Mouse (Mus musculus): ENCODE results near the gene Neurl4.

Neurl4 gene

DNA sequence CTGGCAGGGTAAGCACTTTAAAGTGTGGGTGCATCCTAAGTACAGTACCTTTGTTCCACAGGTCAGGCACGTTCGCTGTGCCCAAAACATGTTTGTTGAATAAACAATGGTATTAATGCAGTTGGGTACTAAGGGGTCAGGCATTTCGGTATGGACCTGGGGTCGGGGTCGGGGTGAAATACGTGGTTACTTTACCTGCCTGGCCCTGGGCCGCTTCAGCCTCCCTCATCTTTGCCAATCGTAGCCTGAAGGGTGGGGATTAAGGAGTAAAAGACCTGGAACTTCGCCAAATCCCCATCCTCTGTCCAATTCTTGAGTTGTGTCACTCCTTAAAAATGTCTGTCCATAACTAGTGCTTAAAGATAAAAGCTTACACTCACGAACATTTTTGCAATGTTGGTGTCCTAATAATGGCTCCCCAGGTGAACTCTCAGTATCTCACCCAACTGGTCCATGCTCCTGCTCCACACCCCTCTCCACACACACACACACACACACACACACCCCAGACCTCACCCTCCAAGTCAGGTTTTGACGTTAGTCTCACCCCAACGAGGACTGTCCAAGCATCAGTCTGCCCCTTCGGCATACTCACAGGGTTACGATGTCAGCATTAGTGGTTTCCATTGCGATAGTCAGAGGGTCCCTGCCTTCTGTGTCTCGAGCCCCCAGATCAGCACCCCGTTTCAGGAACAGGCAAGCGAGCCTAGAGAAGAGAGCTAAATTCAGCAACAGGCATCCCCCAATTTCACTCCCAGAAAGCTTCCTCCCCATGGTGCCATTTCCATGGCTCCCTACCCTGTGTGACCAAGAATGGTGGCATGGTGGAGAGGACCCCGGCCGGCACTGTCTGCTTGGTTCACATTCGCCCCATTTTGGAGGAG is 18.8 kb upstream of the Neurl4 start:
- no peak for DNase-seq (ENCODE audit: extremely low spot score, low spot score)

- peak; percentile 36 for DNase-seq (ENCODE audit: extremely low spot score, low spot score)
Observed at GRCm38 (mm10) chr11:69883066-69883465, 17.8 kb upstream of the Neurl4 start.

DNA sequence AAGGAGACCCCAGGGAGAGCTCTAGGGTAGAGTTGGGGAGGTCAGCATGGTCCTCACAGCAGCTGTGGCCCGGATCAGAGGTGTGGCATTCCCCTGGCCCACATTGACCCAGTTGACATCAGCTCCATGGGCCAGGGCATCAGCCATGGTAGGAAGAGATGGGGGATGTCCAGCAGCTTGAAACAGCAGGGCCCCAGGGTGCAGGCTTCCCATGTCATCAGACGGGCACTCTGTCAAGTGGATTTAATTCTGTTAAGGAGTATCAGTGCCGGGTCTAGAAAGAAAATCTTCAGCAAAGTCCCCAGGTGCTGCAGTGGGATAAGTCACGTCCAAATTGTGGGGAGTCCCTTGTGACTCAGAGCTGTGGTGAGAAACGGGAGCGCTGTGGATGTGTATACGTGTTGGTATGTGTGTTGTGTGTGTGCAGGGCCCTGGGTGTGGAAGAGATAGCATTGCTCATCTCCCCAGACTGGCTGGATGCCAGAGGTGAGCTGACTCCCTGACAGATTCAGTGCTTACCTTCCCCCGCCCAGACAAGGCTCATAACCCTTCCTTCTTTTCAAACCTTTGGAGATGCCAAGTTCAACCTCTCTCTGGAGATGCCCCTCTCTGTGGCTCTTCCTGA is 17.2 kb upstream of the Neurl4 start:
- DNase-seq (ENCODE audit: extremely low spot score, low spot score) = no peak

DNA sequence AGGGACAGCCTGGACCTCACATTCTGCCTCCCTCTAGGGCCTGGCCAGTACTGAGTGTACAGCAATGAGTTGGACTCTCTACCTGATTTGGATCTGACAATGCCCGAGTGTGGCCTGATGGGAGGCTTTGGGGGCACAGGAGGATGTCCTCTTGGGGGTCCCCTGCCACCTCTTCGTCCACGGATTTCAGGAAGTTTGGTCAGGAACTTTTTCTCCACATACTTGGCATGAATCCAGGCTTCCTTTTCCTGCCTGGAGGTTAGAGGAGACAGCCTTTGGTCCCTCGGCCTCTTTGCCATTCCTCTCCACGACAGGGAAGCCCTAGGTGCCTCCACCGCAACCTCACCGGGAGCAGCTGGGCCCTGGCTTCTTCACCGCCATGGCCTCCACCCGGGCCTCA is 16.6 kb upstream of the Neurl4 start:
- DNase-seq (ENCODE audit: extremely low spot score, low spot score) = no peak

GRCm38 (mm10) chr11:69884663-69885062 is 16.2 kb upstream of the Neurl4 start:
- DNase-seq (ENCODE audit: extremely low spot score, low spot score) = no peak

- DNase-seq (ENCODE audit: extremely low spot score, low spot score) = no peak
Observed at GRCm38 (mm10) chr11:69886907-69887635, 13.8 kb upstream of the Neurl4 start.

GRCm38 (mm10) chr11:69891482-69891881 is 9.4 kb upstream of the Neurl4 start:
- DNase-seq (ENCODE audit: extremely low spot score, low spot score) = no peak

DNA sequence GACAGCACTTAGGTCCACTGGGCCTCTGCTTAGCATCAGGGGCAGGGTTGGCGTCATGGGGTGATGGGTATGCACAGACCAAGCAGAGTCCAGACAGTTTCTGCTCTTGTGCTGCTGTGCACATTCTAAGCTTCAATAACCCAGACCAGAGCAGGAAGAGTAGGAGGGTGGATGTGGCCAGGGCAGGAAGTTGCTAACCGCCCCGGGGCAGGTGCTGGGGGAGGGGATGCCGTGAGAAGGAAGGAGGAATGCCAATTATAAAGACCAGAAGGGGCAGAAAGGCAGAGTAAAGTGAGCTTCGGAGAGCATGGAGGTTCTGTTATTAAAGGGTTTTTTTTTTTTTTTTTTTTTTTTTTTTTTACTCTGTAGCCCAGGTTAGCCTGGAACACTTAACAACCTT is 6.2 kb upstream of the Neurl4 start:
- no peak for DNase-seq (ENCODE audit: extremely low spot score, low spot score)

GRCm38 (mm10) chr11:69895291-69895690 is 5.6 kb upstream of the Neurl4 start, which contains the start of gene Acap1:
Acap1 (minus strand) TSS chr11:69895539.
- no peak for DNase-seq (ENCODE audit: extremely low spot score, low spot score)

GRCm38 (mm10) chr11:69899870-69900269 is 1.0 kb upstream of the Neurl4 start:
- peak; percentile 34 for DNase-seq (ENCODE audit: extremely low spot score, low spot score)

GRCm38 (mm10) chr11:69901406-69901846 is 554 bp downstream of the Neurl4 start:
- DNase-seq (ENCODE audit: extremely low spot score, low spot score) = peak; percentile 93

DNA sequence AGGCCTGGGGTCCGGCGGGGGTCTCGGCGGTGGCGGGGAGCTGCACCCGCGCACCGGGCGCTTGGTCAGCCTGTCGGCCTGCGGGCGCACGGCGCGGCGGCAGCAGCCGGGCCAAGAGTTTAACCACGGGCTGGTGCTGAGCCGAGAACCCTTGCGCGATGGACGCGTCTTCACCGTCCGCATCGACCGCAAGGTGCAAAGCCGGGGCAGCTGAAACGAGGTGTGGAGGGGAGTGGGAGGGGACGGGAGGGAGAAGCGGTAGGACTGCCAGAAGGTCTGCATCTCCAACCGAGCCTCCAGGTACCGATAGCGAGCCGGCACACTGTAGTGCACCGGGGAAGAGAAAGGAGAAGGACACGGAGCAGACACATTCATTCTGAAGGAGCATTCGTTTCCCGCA is 1.1 kb downstream of the Neurl4 start:
- DNase-seq (ENCODE audit: extremely low spot score, low spot score) = no peak

DNA sequence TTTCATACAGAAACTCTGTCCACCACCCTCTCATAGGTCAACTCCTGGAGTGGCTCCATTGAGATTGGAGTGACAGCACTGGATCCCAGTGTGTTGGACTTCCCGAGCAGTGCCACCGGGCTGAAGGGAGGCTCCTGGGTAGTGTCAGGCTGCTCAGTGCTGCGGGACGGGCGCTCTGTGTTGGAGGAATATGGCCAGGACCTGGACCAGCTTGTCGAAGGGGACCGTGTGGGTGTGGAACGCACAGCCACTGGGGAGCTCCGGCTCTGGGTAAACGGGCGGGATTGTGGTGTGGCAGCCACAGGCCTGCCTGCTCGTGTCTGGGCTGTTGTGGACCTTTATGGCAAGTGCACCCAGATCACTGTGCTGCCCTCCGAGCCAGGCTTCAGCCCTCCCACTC is 2.1 kb downstream of the Neurl4 start:
- DNase-seq (ENCODE audit: extremely low spot score, low spot score) = no peak

GRCm38 (mm10) chr11:69904311-69904710 is 3.4 kb downstream of the Neurl4 start:
- no peak for DNase-seq (ENCODE audit: extremely low spot score, low spot score)

DNA sequence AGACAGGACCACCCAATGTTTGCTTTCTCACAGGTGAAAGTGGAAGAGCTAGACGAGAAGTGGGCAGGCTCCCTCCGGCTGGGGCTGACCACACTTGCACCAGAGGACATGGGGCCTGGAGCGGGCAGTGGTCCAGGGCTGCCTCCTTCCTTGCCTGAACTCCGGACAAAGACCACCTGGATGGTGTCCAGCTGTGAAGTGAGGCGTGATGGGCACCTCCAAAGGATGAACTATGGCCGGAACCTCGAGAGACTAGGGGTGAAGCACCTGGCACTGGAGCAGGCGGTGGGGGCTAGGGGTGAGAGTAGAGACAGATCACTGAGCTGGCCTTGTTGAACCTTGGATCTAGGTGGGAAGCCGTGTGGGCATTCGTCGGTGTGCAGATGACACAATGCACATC is 7.8 kb downstream of the Neurl4 start:
- DNase-seq (ENCODE audit: extremely low spot score, low spot score) = no peak

GRCm38 (mm10) chr11:69909174-69909573 is 8.3 kb downstream of the Neurl4 start:
- no peak for DNase-seq (ENCODE audit: extremely low spot score, low spot score)

DNA sequence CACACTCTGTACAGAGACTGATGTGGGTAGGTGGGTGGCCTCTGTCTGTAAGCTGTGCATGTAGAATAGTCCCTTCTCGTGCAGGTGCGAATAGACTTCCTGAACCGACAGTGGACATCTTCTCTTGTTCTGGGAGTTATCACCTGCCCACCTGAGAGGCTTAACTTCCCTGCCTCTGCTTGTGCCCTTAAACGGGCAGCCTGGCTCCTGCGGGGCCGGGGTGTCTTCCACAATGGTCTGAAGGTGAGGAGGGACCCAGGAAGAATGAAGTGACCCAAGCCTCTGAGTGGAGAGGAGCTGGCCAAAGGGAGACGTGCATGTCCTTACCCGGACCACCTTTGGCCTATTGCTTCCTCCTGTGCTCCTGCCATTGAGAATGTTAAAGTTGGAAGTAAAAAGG is 9.3 kb downstream of the Neurl4 start:
- DNase-seq (ENCODE audit: extremely low spot score, low spot score) = no peak

GRCm38 (mm10) chr11:69910781-69911560 is 10.1 kb downstream of the Neurl4 start:
- DNase-seq (ENCODE audit: extremely low spot score, low spot score) = no peak

GRCm38 (mm10) chr11:69911701-69912100 is 10.8 kb downstream of the Neurl4 start:
- no peak for DNase-seq (ENCODE audit: extremely low spot score, low spot score)

DNA sequence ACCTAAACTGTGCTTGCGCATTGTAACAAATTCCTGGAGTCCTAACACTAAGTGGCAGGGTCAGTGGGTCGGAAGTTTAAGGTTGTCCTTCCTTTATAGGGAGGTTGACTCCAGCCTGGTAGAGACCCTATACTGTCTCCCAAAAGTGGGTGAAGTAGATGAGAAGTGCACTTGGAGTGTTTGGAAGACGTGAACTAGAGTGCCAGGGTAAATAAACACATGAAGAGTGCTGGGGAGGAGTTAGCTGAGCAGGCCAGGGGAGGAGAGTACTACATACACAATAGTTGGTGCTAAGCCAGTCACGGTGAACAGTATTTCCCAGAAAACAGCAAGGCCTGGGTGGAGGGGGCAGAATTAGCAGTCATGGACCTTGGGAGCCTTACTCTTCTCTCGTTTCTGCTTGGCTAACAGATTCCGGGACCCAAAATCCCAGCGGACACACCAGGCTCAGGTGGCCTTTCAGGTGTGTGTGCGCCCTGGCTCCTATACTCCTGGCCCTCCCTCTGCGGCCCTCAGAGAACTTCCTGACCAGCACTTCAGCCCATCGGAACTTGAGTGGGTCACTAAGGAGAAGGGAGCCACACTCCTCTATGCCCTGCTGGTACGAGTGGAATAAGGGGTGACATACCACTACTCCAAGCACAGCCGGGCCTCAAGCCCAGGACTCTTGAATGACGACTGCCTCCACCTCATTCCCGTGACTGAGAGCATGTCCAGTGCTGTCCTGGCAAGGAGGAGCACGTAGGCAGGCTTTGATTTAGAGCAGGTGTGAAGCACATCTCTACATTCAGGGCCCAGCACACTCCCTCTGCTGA is 12.1 kb downstream of the Neurl4 start:
- DNase-seq (ENCODE audit: extremely low spot score, low spot score) = no peak

All from neural tube, embryonic 10.5 days (tissue).